Mouse (Mus musculus) CH12.LX (cell line): ENCODE data around the gene Ndufa13. TPM values are rescaled to one million over a fixed set of nuclear protein-coding genes. Genes with fewer than 3 reads are reported as not detected.
A peak's percentile ranks its signal among the peaks of the same experiment; 100 is the strongest.

Experiments used
- DNase-seq: peaks from one replicate; pipeline ENCODE4 v3.0.0-alpha.2; 2013; ENCODE audit errors: extremely low read depth
- H3K27ac ChIP-seq: 2 replicates; pipeline ENCODE4 v1.5.1; 2012; ENCODE audit warnings: low read depth, mild to moderate bottlenecking, control low read depth, moderate library complexity; ENCODE audit not compliant: insufficient read depth
- H3K27me3 ChIP-seq: replicated peaks from 2 replicates; pipeline ENCODE3; 2012; ENCODE audit warnings: inconsistent platforms
- H3K36me3 ChIP-seq, 2 experiments: replicated peaks in 1 of 2; 2 replicates each; pipeline versions ENCODE3 to v1.6.1; 2012; ENCODE audit warnings: inconsistent platforms in 1 of 2, low read length in 1 of 2, mild to moderate bottlenecking in 1 of 2, mixed read lengths in 1 of 2, moderate library complexity in 1 of 2; ENCODE audit not compliant: control insufficient read depth in 1 of 2, insufficient read depth in 1 of 2
- H3K4me1 ChIP-seq, 2 experiments: 2 replicates each; pipeline ENCODE4 v1.6.1; 2012; ENCODE audit warnings: inconsistent platforms in 1 of 2, moderate library complexity in 1 of 2; ENCODE audit not compliant: insufficient read depth in 2 of 2, control insufficient read depth in 1 of 2
- H3K4me2 ChIP-seq: 2 replicates; pipeline ENCODE4 v1.6.1; 2012; ENCODE audit warnings: low read depth, mild to moderate bottlenecking, control low read depth; ENCODE audit not compliant: poor library complexity, insufficient read depth, severe bottlenecking
- H3K4me3 ChIP-seq, 3 experiments: fragments of 150-350 bp in 1 of 3; sonication (generic) in 1 of 3; replicated peaks in 1 of 3; 2 replicates each; pipeline versions ENCODE3 to v1.5.1; 2011 to 2012; ENCODE audit warnings: low read depth in 2 of 3, low read length in 2 of 3, mild to moderate bottlenecking in 2 of 3, moderate library complexity in 2 of 3, control low read depth in 1 of 3, improper control_type of control experiment in 1 of 3, inconsistent platforms in 1 of 3, mixed read lengths in 1 of 3; ENCODE audit not compliant: poor library complexity in 1 of 3
- H3K79me2 ChIP-seq: replicated peaks from 2 replicates; pipeline ENCODE4 v1.6.1; 2012; ENCODE audit warnings: mild to moderate bottlenecking, moderate library complexity; ENCODE audit not compliant: control insufficient read depth, poor library complexity, insufficient read depth, severe bottlenecking; ENCODE audit errors: extremely low read depth
- H3K9ac ChIP-seq: 2 replicates; pipeline ENCODE4 v1.6.1; 2012; ENCODE audit warnings: low read depth, mild to moderate bottlenecking, control low read depth, moderate library complexity; ENCODE audit not compliant: insufficient read depth
- H3K9me3 ChIP-seq: replicated peaks from 2 replicates; pipeline ENCODE3; 2012; ENCODE audit warnings: low read length, inconsistent platforms, mixed read lengths
- BHLHE40 ChIP-seq: IDR thresholded peaks from 2 replicates; pipeline ENCODE4 v1.6.1; 2011; ENCODE audit warnings: mild to moderate bottlenecking, low read depth, low read length, improper control_type of control experiment
- CHD1 ChIP-seq: IDR thresholded peaks from 2 replicates; pipeline ENCODE4 v1.6.1; 2012; ENCODE audit warnings: low read depth, low read length, improper control_type of control experiment, inconsistent platforms
- CHD2 ChIP-seq: IDR thresholded peaks from 2 replicates; pipeline ENCODE4 v1.6.1; 2011; ENCODE audit warnings: low read length, improper control_type of control experiment
- CTCF ChIP-seq, 2 experiments: IDR thresholded peaks in 1 of 2; conservative IDR thresholded peaks in 1 of 2; 2 replicates each; pipeline ENCODE4 v1.5.1; 2011 to 2012; ENCODE audit warnings: low read depth in 2 of 2, low read length in 2 of 2, improper control_type of control experiment in 1 of 2, inconsistent platforms in 1 of 2, mild to moderate bottlenecking in 1 of 2, moderate library complexity in 1 of 2
- E2F4 ChIP-seq: IDR thresholded peaks from 2 replicates; pipeline ENCODE4 v1.6.1; 2011; ENCODE audit warnings: low read depth, low read length, improper control_type of control experiment; ENCODE audit not compliant: insufficient replicate concordance
- ELF1 ChIP-seq: IDR thresholded peaks from 2 replicates; pipeline ENCODE4 v1.6.1; 2014; ENCODE audit warnings: low read depth, mild to moderate bottlenecking, inconsistent platforms, low read length, improper control_type of control experiment
- GABPA ChIP-seq: IDR thresholded peaks from 2 replicates; pipeline ENCODE4 v1.6.1; 2012; ENCODE audit warnings: low read depth, low read length, improper control_type of control experiment, inconsistent platforms; ENCODE audit not compliant: insufficient replicate concordance
- HCFC1 ChIP-seq: IDR thresholded peaks from 2 replicates; pipeline ENCODE4 v1.6.1; 2012; ENCODE audit warnings: low read depth, mild to moderate bottlenecking, inconsistent platforms, low read length, improper control_type of control experiment
- JUN ChIP-seq: IDR thresholded peaks from 2 replicates; pipeline ENCODE4 v1.6.1; 2011; ENCODE audit warnings: low read depth, mild to moderate bottlenecking, low read length, improper control_type of control experiment, moderate library complexity; ENCODE audit not compliant: insufficient read depth
- JUND ChIP-seq: conservative IDR thresholded peaks from 2 replicates; pipeline ENCODE4 v1.6.1; 2011; ENCODE audit warnings: low read depth, low read length, improper control_type of control experiment
- KAT2A ChIP-seq: IDR thresholded peaks from 2 replicates; pipeline ENCODE4 v1.6.1; 2012; ENCODE audit warnings: low read length, improper control_type of control experiment, inconsistent platforms; ENCODE audit not compliant: insufficient replicate concordance
- MAFK ChIP-seq: IDR thresholded peaks from 2 replicates; pipeline ENCODE4 v1.6.1; 2011; ENCODE audit warnings: low read length, improper control_type of control experiment; ENCODE audit not compliant: insufficient replicate concordance
- MAX ChIP-seq: IDR thresholded peaks from 2 replicates; pipeline ENCODE4 v1.6.1; 2011; ENCODE audit warnings: low read length, improper control_type of control experiment
- MAZ ChIP-seq: IDR thresholded peaks from 2 replicates; pipeline ENCODE4 v1.6.1; 2012; ENCODE audit warnings: low read depth, mild to moderate bottlenecking, inconsistent platforms, low read length, improper control_type of control experiment, moderate library complexity
- MEF2A ChIP-seq: IDR thresholded peaks from 2 replicates; pipeline ENCODE4 v1.6.1; 2014; ENCODE audit warnings: low read depth, mild to moderate bottlenecking, inconsistent platforms, low read length, improper control_type of control experiment, borderline replicate concordance
- MXI1 ChIP-seq: IDR thresholded peaks from 2 replicates; pipeline ENCODE4 v1.6.1; 2011; ENCODE audit warnings: mild to moderate bottlenecking, low read depth, low read length, improper control_type of control experiment
- MYC ChIP-seq: IDR thresholded peaks from 2 replicates; pipeline ENCODE4 v1.6.1; 2011; ENCODE audit warnings: low read depth, mild to moderate bottlenecking, improper control_type of control experiment, low read length
- NRF1 ChIP-seq: IDR thresholded peaks from 2 replicates; pipeline ENCODE4 v1.6.1; 2014; ENCODE audit warnings: low read depth, mild to moderate bottlenecking, inconsistent platforms, low read length, improper control_type of control experiment, moderate library complexity
- PAX5 ChIP-seq: IDR thresholded peaks from 2 replicates; pipeline ENCODE4 v1.6.1; 2012; ENCODE audit warnings: low read length, inconsistent platforms, mixed read lengths
- POLR2AphosphoS2 ChIP-seq: IDR thresholded peaks from 2 replicates; pipeline ENCODE4 v1.6.1; 2011; ENCODE audit warnings: low read depth, low read length, improper control_type of control experiment
- RAD21 ChIP-seq: IDR thresholded peaks from 2 replicates; pipeline ENCODE4 v1.6.1; 2011; ENCODE audit warnings: low read depth, mild to moderate bottlenecking, low read length, improper control_type of control experiment, moderate library complexity
- SIN3A ChIP-seq: IDR thresholded peaks from 2 replicates; pipeline ENCODE4 v1.6.1; 2012; ENCODE audit warnings: low read length, improper control_type of control experiment, inconsistent platforms
- SMC3 ChIP-seq: IDR thresholded peaks from 2 replicates; pipeline ENCODE4 v1.6.1; 2011; ENCODE audit warnings: low read depth, low read length, improper control_type of control experiment
- UBTF ChIP-seq: IDR thresholded peaks from 2 replicates; pipeline ENCODE4 v1.6.1; 2012; ENCODE audit warnings: low read depth, mild to moderate bottlenecking, inconsistent platforms, low read length, improper control_type of control experiment, moderate library complexity
- USF1 ChIP-seq: IDR thresholded peaks from 2 replicates; pipeline ENCODE4 v1.6.1; 2014; ENCODE audit warnings: low read depth, mild to moderate bottlenecking, inconsistent platforms, low read length, improper control_type of control experiment
- USF2 ChIP-seq: conservative IDR thresholded peaks from 2 replicates; pipeline ENCODE4 v1.6.1; 2011; ENCODE audit warnings: low read depth, low read length, improper control_type of control experiment
- ZKSCAN1 ChIP-seq: IDR thresholded peaks from 2 replicates; pipeline ENCODE4 v1.6.1; 2012; ENCODE audit warnings: low read depth, inconsistent platforms, low read length, improper control_type of control experiment, borderline replicate concordance
- ZNF384 ChIP-seq: IDR thresholded peaks from 2 replicates; pipeline ENCODE4 v1.6.1; 2012; ENCODE audit warnings: low read depth, low read length, improper control_type of control experiment, inconsistent platforms
- dilution Hi-C: fragments of 300-500 bp; cut with MboI; formaldehyde crosslinking; loops from 2 replicates; pipeline ENCODE4 v1.14.3; 2020; ENCODE audit warnings: low sequenced_read_pairs; ENCODE audit not compliant: extremely low pct_unique_long_range_greater_than_20kb, extremely low pct_ligation_motif_present
- in situ Hi-C: fragments of 300-500 bp; cut with MboI; formaldehyde crosslinking; loops from 3 replicates; pipeline ENCODE4 v1.14.3; 2019; ENCODE audit warnings: low sequenced_read_pairs, low pct_ligation_motif_present, low pct_unique_long_range_greater_than_20kb, mixed read lengths
- polyA plus RNA-seq: library from polyadenylated mRNA; unstranded; fragments of >175 nt; gene quantifications from 2 replicates; pipeline ENCODE4 v1.2.1, GENCODE M21; 2012; ENCODE audit warnings: low read depth; ENCODE audit not compliant: insufficient read length
- total RNA-seq, 2 experiments: library from RNA; depleted of rRNA; stranded (reverse); fragments of 300-350 nt in 1 of 2; fragments of >200 nt in 1 of 2; gene quantifications; 2 replicates each; pipeline ENCODE4 v1.2.3; 2012 to 2014

Gene Ndufa13
- total and polyA plus RNA-seq, 3 experiments, result 74.7 to 177 (median 90.1) TPM

DNA sequence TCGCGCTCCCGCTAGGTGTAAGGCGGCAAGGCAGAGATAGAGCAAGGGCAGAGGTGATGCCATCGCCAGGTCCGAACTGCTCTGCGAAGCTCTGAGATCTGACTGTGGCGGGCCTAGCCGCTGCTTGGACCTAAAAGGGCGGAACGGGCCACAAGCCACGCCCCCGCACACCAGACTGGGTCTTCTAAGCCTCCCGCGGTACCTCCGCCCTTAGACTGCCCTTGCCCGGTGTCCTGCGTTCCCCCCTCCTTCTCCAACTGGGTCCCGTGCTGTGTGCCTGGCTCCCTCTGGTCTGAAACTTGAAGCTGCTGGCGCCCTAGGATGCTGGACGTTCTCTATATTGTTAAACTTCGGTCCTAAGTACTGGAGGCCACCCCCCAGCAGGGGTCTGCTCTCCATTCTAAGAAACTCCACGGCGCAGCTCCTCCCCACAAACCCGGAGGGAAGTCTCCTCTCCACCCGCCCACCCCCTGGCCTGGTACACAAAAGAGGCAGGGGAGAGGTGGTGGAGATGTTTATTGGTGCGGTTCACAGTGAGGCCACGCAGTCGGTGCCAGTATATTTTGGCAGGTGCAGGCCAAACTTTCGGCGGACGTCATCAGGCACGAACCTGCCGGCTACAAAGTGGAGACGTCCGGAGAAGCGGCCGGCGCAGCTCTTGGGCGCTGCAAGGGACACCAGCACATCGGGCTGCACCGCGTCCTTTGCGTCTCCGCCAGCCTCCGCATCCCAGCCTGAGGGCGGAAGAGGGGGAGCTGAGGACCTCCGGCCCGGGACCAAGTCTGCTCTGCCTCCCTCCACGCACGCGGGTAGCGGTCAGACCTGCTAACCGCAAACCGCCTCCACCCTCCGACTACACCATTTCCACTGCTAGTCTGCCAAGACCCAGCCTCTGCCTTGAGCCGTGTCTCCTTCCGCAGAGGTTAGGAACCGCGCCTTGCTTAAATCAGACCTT lies 14.8 kb downstream of the Ndufa13 start, which contains the start of gene Cilp2:
Gene Cilp2, minus strand, starts transcription at position 399 of the 955 bp plus-strand sequence.
- DNase-seq, result no peak
- Histone ChIP-seq H3K36me3 (peaks cover 11 to 55% of the 10 kb centered on the region in 2 experiments), H3K27me3 (no peaks in the 10 kb centered on the region), H3K9ac (no peak within 1 kb of the TSS), H3K9me3 (peaks cover 9% of the 10 kb centered on the region), H3K4me3 (peak within 1 kb of the TSS in 1 of 3 experiments; percentile 12), H3K79me2 (no peaks in the 10 kb centered on the region), H3K27ac (no peak within 1 kb of the TSS), H3K4me1 (peaks cover 2 to 15% of the 10 kb centered on the region in 2 experiments; a peak in 2 of 4 replicates), H3K4me2 (peak within 1 kb of the TSS; percentile 59)
- in situ Hi-C loops (no loop called here), dilution Hi-C loops (no loop called here)
- no peak for TF ChIP-seq ELF1
- no peak for TF ChIP-seq CHD2
- no peak for TF ChIP-seq SMC3
- TF ChIP-seq CHD1, result no peak
- no peak for TF ChIP-seq RAD21
- no peak for TF ChIP-seq GABPA
- TF ChIP-seq JUN, result no peak
- TF ChIP-seq MAZ, result no peak
- TF ChIP-seq ZNF384, result no peak
- TF ChIP-seq USF1, result no peak
- TF ChIP-seq POLR2AphosphoS2, result no peak
- no peak for TF ChIP-seq E2F4
- no peak for TF ChIP-seq MXI1
- no peak for TF ChIP-seq ZKSCAN1
- TF ChIP-seq KAT2A, result no peak
- TF ChIP-seq UBTF, result no peak
- no peak for TF ChIP-seq HCFC1
- no peak for TF ChIP-seq BHLHE40
- no peak for TF ChIP-seq NRF1

DNA sequence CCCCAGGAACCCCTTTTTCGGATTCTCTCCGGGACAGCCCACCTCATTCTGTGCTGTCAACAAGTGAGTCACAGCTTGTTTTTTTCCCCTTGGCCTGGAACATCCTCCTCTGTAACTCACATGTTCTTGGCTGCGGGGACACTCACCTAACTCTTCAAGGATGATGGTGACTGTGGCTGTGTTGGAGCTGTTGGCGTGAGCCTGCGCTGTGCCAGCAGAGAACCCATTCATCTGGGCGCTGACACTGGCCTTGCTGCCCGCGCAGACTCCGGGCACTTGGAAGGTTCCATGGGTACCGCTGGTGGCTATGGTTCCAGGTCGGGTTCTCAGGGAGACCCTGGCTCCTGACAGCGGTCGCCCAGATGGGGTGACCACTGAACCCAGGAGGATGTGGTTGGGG lies 18.2 kb downstream of the Ndufa13 start:
- H3K4me1 ChIP-seq, result peaks cover 2 to 13% of the 10 kb centered on the region in 2 experiments; a peak in 2 of 4 replicates
- H3K27ac ChIP-seq, result no peak overlapping the region
- H3K4me3 ChIP-seq, result no peak overlapping the region
- TF ChIP-seq USF2 (no peak), MAX (no peak), MXI1 (no peak), ELF1 (no peak), ZKSCAN1 (no peak), CTCF (conservative IDR thresholded peaks at IDR 0.05 in 1 of 2, IDR thresholded peaks at IDR 0.05 in 1 of 2; ENCODE audit: low read depth in 2 of 2, low read length in 2 of 2) (no peak), MAZ (no peak), MYC (no peak), HCFC1 (no peak), MEF2A (no peak), BHLHE40 (no peak), JUND (no peak), MAFK (no peak), USF1 (no peak), SIN3A (no peak), CHD1 (no peak), PAX5 (no peak)
- H3K36me3 ChIP-seq, result peaks cover 3 to 39% of the 10 kb centered on the region in 2 experiments
- H3K79me2 ChIP-seq, result no peaks in the 10 kb centered on the region
- H3K9ac ChIP-seq, result no peak overlapping the region
- dilution Hi-C loops, result no loop called here
- H3K4me2 ChIP-seq, result no peak overlapping the region
- no peaks in the 10 kb centered on the region for H3K27me3 ChIP-seq
- in situ Hi-C loops, result no loop called here
- H3K9me3 ChIP-seq, result peaks cover 31% of the 10 kb centered on the region
- DNase-seq, result no peak
